Mouse (Mus musculus) CH12.LX (cell line): ENCODE data around the gene Mgat5. TPM values are rescaled to one million over a fixed set of nuclear protein-coding genes. Genes with fewer than 3 reads are reported as not detected.

Experiments used
- DNase-seq: peaks from one replicate; pipeline ENCODE4 v3.0.0-alpha.2; 2013; ENCODE audit errors: extremely low read depth
- H3K27ac ChIP-seq: 2 replicates; pipeline ENCODE4 v1.5.1; 2012; ENCODE audit warnings: low read depth, mild to moderate bottlenecking, control low read depth, moderate library complexity; ENCODE audit not compliant: insufficient read depth
- H3K27me3 ChIP-seq: replicated peaks from 2 replicates; pipeline ENCODE3; 2012; ENCODE audit warnings: inconsistent platforms
- H3K36me3 ChIP-seq, 2 experiments: replicated peaks in 1 of 2; 2 replicates each; pipeline versions ENCODE3 to v1.6.1; 2012; ENCODE audit warnings: inconsistent platforms in 1 of 2, low read length in 1 of 2, mild to moderate bottlenecking in 1 of 2, mixed read lengths in 1 of 2, moderate library complexity in 1 of 2; ENCODE audit not compliant: control insufficient read depth in 1 of 2, insufficient read depth in 1 of 2
- H3K4me1 ChIP-seq, 2 experiments: 2 replicates each; pipeline ENCODE4 v1.6.1; 2012; ENCODE audit warnings: inconsistent platforms in 1 of 2, moderate library complexity in 1 of 2; ENCODE audit not compliant: insufficient read depth in 2 of 2, control insufficient read depth in 1 of 2
- H3K4me2 ChIP-seq: 2 replicates; pipeline ENCODE4 v1.6.1; 2012; ENCODE audit warnings: low read depth, mild to moderate bottlenecking, control low read depth; ENCODE audit not compliant: poor library complexity, insufficient read depth, severe bottlenecking
- H3K4me3 ChIP-seq, 3 experiments: fragments of 150-350 bp in 1 of 3; sonication (generic) in 1 of 3; replicated peaks in 1 of 3; 2 replicates each; pipeline versions ENCODE3 to v1.5.1; 2011 to 2012; ENCODE audit warnings: low read depth in 2 of 3, low read length in 2 of 3, mild to moderate bottlenecking in 2 of 3, moderate library complexity in 2 of 3, control low read depth in 1 of 3, improper control_type of control experiment in 1 of 3, inconsistent platforms in 1 of 3, mixed read lengths in 1 of 3; ENCODE audit not compliant: poor library complexity in 1 of 3
- H3K79me2 ChIP-seq: replicated peaks from 2 replicates; pipeline ENCODE4 v1.6.1; 2012; ENCODE audit warnings: mild to moderate bottlenecking, moderate library complexity; ENCODE audit not compliant: control insufficient read depth, poor library complexity, insufficient read depth, severe bottlenecking; ENCODE audit errors: extremely low read depth
- H3K9ac ChIP-seq: 2 replicates; pipeline ENCODE4 v1.6.1; 2012; ENCODE audit warnings: low read depth, mild to moderate bottlenecking, control low read depth, moderate library complexity; ENCODE audit not compliant: insufficient read depth
- H3K9me3 ChIP-seq: replicated peaks from 2 replicates; pipeline ENCODE3; 2012; ENCODE audit warnings: low read length, inconsistent platforms, mixed read lengths
- CHD2 ChIP-seq: IDR thresholded peaks from 2 replicates; pipeline ENCODE4 v1.6.1; 2011; ENCODE audit warnings: low read length, improper control_type of control experiment
- CTCF ChIP-seq, 2 experiments: IDR thresholded peaks in 1 of 2; conservative IDR thresholded peaks in 1 of 2; 2 replicates each; pipeline ENCODE4 v1.5.1; 2011 to 2012; ENCODE audit warnings: low read depth in 2 of 2, low read length in 2 of 2, improper control_type of control experiment in 1 of 2, inconsistent platforms in 1 of 2, mild to moderate bottlenecking in 1 of 2, moderate library complexity in 1 of 2
- ELF1 ChIP-seq: IDR thresholded peaks from 2 replicates; pipeline ENCODE4 v1.6.1; 2014; ENCODE audit warnings: low read depth, mild to moderate bottlenecking, inconsistent platforms, low read length, improper control_type of control experiment
- EP300 ChIP-seq: IDR thresholded peaks from 2 replicates; pipeline ENCODE4 v1.6.1; 2011; ENCODE audit warnings: low read length, improper control_type of control experiment
- HCFC1 ChIP-seq: IDR thresholded peaks from 2 replicates; pipeline ENCODE4 v1.6.1; 2012; ENCODE audit warnings: low read depth, mild to moderate bottlenecking, inconsistent platforms, low read length, improper control_type of control experiment
- JUN ChIP-seq: IDR thresholded peaks from 2 replicates; pipeline ENCODE4 v1.6.1; 2011; ENCODE audit warnings: low read depth, mild to moderate bottlenecking, low read length, improper control_type of control experiment, moderate library complexity; ENCODE audit not compliant: insufficient read depth
- KAT2A ChIP-seq: IDR thresholded peaks from 2 replicates; pipeline ENCODE4 v1.6.1; 2012; ENCODE audit warnings: low read length, improper control_type of control experiment, inconsistent platforms; ENCODE audit not compliant: insufficient replicate concordance
- MAFK ChIP-seq: IDR thresholded peaks from 2 replicates; pipeline ENCODE4 v1.6.1; 2011; ENCODE audit warnings: low read length, improper control_type of control experiment; ENCODE audit not compliant: insufficient replicate concordance
- MAX ChIP-seq: IDR thresholded peaks from 2 replicates; pipeline ENCODE4 v1.6.1; 2011; ENCODE audit warnings: low read length, improper control_type of control experiment
- MEF2A ChIP-seq: IDR thresholded peaks from 2 replicates; pipeline ENCODE4 v1.6.1; 2014; ENCODE audit warnings: low read depth, mild to moderate bottlenecking, inconsistent platforms, low read length, improper control_type of control experiment, borderline replicate concordance
- NRF1 ChIP-seq: IDR thresholded peaks from 2 replicates; pipeline ENCODE4 v1.6.1; 2014; ENCODE audit warnings: low read depth, mild to moderate bottlenecking, inconsistent platforms, low read length, improper control_type of control experiment, moderate library complexity
- POLR2A ChIP-seq: IDR thresholded peaks from 2 replicates; pipeline ENCODE4 v1.6.1; 2011; ENCODE audit warnings: low read depth, mild to moderate bottlenecking, improper control_type of control experiment, low read length
- POLR2AphosphoS2 ChIP-seq: IDR thresholded peaks from 2 replicates; pipeline ENCODE4 v1.6.1; 2011; ENCODE audit warnings: low read depth, low read length, improper control_type of control experiment
- SMC3 ChIP-seq: IDR thresholded peaks from 2 replicates; pipeline ENCODE4 v1.6.1; 2011; ENCODE audit warnings: low read depth, low read length, improper control_type of control experiment
- TCF12 ChIP-seq: IDR thresholded peaks from 2 replicates; pipeline ENCODE4 v1.6.1; 2014; ENCODE audit warnings: low read depth, mild to moderate bottlenecking, inconsistent platforms, low read length, improper control_type of control experiment
- USF1 ChIP-seq: IDR thresholded peaks from 2 replicates; pipeline ENCODE4 v1.6.1; 2014; ENCODE audit warnings: low read depth, mild to moderate bottlenecking, inconsistent platforms, low read length, improper control_type of control experiment
- ZC3H11A ChIP-seq: IDR thresholded peaks from 2 replicates; pipeline ENCODE4 v1.6.1; 2012; ENCODE audit warnings: low read depth, mild to moderate bottlenecking, inconsistent platforms, low read length, improper control_type of control experiment
- ZKSCAN1 ChIP-seq: IDR thresholded peaks from 2 replicates; pipeline ENCODE4 v1.6.1; 2012; ENCODE audit warnings: low read depth, inconsistent platforms, low read length, improper control_type of control experiment, borderline replicate concordance
- dilution Hi-C: fragments of 300-500 bp; cut with MboI; formaldehyde crosslinking; loops from 2 replicates; pipeline ENCODE4 v1.14.3; 2020; ENCODE audit warnings: low sequenced_read_pairs; ENCODE audit not compliant: extremely low pct_unique_long_range_greater_than_20kb, extremely low pct_ligation_motif_present
- in situ Hi-C: fragments of 300-500 bp; cut with MboI; formaldehyde crosslinking; loops from 3 replicates; pipeline ENCODE4 v1.14.3; 2019; ENCODE audit warnings: low sequenced_read_pairs, low pct_ligation_motif_present, low pct_unique_long_range_greater_than_20kb, mixed read lengths
- polyA plus RNA-seq: library from polyadenylated mRNA; unstranded; fragments of >175 nt; gene quantifications from 2 replicates; pipeline ENCODE4 v1.2.1, GENCODE M21; 2012; ENCODE audit warnings: low read depth; ENCODE audit not compliant: insufficient read length
- total RNA-seq, 2 experiments: library from RNA; depleted of rRNA; stranded (reverse); fragments of 300-350 nt in 1 of 2; fragments of >200 nt in 1 of 2; gene quantifications; 2 replicates each; pipeline ENCODE4 v1.2.3; 2012 to 2014

The Mgat5 gene
- total and polyA plus RNA-seq, 3 experiments = 5.9 to 8.8 (median 6.6) TPM

DNA sequence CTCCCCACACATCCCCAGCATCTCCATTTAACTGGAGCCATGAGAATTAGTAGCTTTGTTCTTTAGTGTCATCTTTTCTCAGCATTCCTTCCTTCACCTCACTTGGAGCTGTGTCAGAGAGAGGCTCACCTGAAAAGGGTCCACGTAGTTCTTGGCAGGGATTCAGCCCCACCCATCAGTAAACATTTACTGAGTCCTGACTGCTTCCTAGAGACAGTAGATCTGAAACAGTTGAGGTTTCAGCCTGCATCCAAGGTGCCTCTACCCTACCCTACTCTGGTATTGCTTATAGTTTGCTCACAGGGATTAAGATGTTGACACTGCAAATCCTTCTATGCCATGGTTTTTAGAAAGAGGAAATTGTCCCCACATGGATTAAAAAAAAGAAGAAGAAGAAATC is 43.6 kb downstream of the Mgat5 start:
- H3K79me2 ChIP-seq = no peaks in the 10 kb centered on the region
- no peak overlapping the region for H3K27ac ChIP-seq
- peaks cover 0 to 22% of the 10 kb centered on the region in 2 experiments for H3K36me3 ChIP-seq
- in situ Hi-C loops = no loop called here
- DNase-seq = no peak
- dilution Hi-C loops = no loop called here
- H3K4me1 ChIP-seq = peaks cover 0 to 24% of the 10 kb centered on the region in 2 experiments; a peak in 2 of 4 replicates
- H3K27me3 ChIP-seq = no peaks in the 10 kb centered on the region
- no peaks in the 10 kb centered on the region for H3K9me3 ChIP-seq
- H3K9ac ChIP-seq = no peak overlapping the region
- H3K4me2 ChIP-seq = no peak overlapping the region
- no peak for TF ChIP-seq CHD2
- TF ChIP-seq MAX = no peak
- no peak for TF ChIP-seq EP300
- TF ChIP-seq NRF1 = no peak
- no peak for TF ChIP-seq MAFK
- TF ChIP-seq KAT2A = no peak
- no peak for TF ChIP-seq POLR2AphosphoS2
- TF ChIP-seq MEF2A = no peak
- TF ChIP-seq POLR2A = no peak
- no peak for TF ChIP-seq ZC3H11A
- no peak for TF ChIP-seq ELF1
- no peak for TF ChIP-seq HCFC1
- TF ChIP-seq SMC3 = no peak
- no peak for TF ChIP-seq USF1
- no peak for TF ChIP-seq ZKSCAN1
- H3K4me3 ChIP-seq = no peak overlapping the region

DNA sequence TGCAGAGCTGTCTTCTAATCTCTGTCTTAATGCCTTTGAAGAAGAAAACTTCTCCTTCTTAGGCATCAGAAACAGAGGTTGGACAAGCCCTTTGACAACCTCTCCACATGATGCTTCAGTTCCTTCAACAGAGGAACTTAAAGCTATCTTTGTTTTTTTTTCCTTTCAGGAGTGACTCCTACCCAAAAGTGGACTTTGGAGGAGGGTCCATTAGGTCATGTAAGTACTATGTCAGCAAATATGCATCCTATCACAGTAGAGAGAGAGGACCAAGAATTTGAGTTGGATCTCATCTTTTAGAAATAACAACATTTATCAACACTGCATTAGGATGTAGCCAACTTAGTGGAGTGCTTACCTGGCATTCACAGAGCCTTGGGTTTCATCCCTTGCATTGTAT is 44.8 kb downstream of the Mgat5 start:
- H3K27me3 ChIP-seq = no peaks in the 10 kb centered on the region

More for the DNA sequence above, 44.8 kb downstream of the Mgat5 start:
- dilution Hi-C loops = no loop called here
- no peak for DNase-seq
- peaks cover 0 to 20% of the 10 kb centered on the region in 2 experiments for H3K36me3 ChIP-seq
- peaks cover 0 to 23% of the 10 kb centered on the region in 2 experiments; a peak in 2 of 4 replicates for H3K4me1 ChIP-seq
- in situ Hi-C loops = no loop called here
- H3K9me3 ChIP-seq = no peaks in the 10 kb centered on the region
- no peak overlapping the region for H3K4me2 ChIP-seq
- no peak overlapping the region for H3K4me3 ChIP-seq
- no peak overlapping the region for H3K9ac ChIP-seq
- H3K27ac ChIP-seq = no peak overlapping the region
- TF ChIP-seq POLR2A (no peak), JUN (no peak), KAT2A (no peak), TCF12 (no peak), CTCF (conservative IDR thresholded peaks at IDR 0.05 in 1 of 2, IDR thresholded peaks at IDR 0.05 in 1 of 2; ENCODE audit: low read depth in 2 of 2, low read length in 2 of 2) (no peak)
- TF ChIP-seq, all 38 proteins: peak for 0
- H3K79me2 ChIP-seq = no peaks in the 10 kb centered on the region
